Mouse (Mus musculus): ENCODE data around the gene Igf1.

DNA sequence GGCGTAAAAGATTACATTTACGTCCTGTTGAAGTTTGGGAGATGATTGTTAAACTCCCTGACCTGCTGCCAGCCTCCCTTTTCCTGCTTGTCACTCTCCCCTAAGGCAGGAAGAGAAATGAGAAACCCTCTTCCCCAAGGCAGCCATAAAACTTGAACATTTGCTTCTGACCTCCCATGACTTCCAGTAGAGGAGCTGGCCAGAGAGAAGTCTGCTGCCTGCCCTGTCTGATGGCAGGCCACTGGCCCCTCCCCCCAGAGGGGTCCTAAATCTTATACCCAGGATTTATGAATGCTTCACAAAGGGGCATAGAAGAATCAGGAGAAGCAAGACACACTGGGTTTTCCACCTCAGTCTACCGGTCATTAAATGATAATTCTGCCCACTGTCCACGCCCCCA lies 5.3 kb downstream of the Igf1 start:
- no peak for TF ChIP-seq EP300 (IDR thresholded peaks at IDR 0.05; ENCODE audit: low read depth)
- no peak for TF ChIP-seq CTCF (IDR thresholded peaks at IDR 0.05; ENCODE audit: low read depth)

Data from heart, postnatal 0 days (tissue).